Mouse (Mus musculus) embryonic facial prominence, embryonic 15.5 days (tissue): ENCODE measurements at regions not wholly inside any gene's neighbourhood (a gene's known extent, or its start where the extent isn't known, plus 50 kb on each side); places are given as distances from the start of the nearest gene placed in this dataset.
"Not testable (repeated sequence)": the region's sequence is repeated elsewhere in the genome, so short reads cannot be mapped to it uniquely, and the experiment has no call there.

ENCODE experiments used
- ATAC-seq: fragments of 200-750 bp; cut with Nextera tagmentation; 2 replicates; pipeline ENCODE4 v1.8.0; 2017; ENCODE audit warnings: low read depth, moderate TSS enrichment; ENCODE audit not compliant: insufficient number of reproducible peaks, low FRiP score, low TSS enrichment
- H3K27ac ChIP-seq: fragments of 300-500 bp; sonication (generic); replicated peaks from 2 replicates; pipeline ENCODE4 v1.5.1; 2015; ENCODE audit warnings: mild to moderate bottlenecking, inconsistent platforms
- H3K27me3 ChIP-seq: fragments of 300-500 bp; sonication (generic); 2 replicates; pipeline ENCODE4 v1.6.1; 2015; ENCODE audit warnings: inconsistent platforms
- H3K36me3 ChIP-seq: fragments of 300-500 bp; sonication (generic); 2 replicates; pipeline ENCODE4 v1.6.1; 2015; ENCODE audit warnings: mild to moderate bottlenecking, inconsistent platforms
- H3K4me1 ChIP-seq: fragments of 300-500 bp; sonication (generic); 2 replicates; pipeline ENCODE4 v1.6.1; 2015; ENCODE audit warnings: inconsistent platforms
- H3K4me2 ChIP-seq: fragments of 300-500 bp; sonication (generic); replicated peaks from 2 replicates; pipeline ENCODE4 v1.6.1; 2015; ENCODE audit warnings: mild to moderate bottlenecking, inconsistent platforms
- H3K4me3 ChIP-seq: fragments of 300-500 bp; sonication (generic); replicated peaks from 2 replicates; pipeline ENCODE4 v1.5.1; 2015; ENCODE audit warnings: mild to moderate bottlenecking, inconsistent platforms
- H3K9ac ChIP-seq: fragments of 300-500 bp; sonication (generic); 2 replicates; pipeline ENCODE4 v1.6.1; 2015; ENCODE audit warnings: inconsistent platforms
- H3K9me3 ChIP-seq: fragments of 300-500 bp; sonication (generic); replicated peaks from 2 replicates; pipeline ENCODE4 v1.6.1; 2016; ENCODE audit warnings: inconsistent platforms
- WGBS: fragments of 180-500 bp; shearing (Covaris S2); methylation state at CpG from one replicate; pipeline ENCODE4 v1.1.7; 2015; 5-methylcytosine and 5-hydroxymethylcytosine counted together

DNA sequence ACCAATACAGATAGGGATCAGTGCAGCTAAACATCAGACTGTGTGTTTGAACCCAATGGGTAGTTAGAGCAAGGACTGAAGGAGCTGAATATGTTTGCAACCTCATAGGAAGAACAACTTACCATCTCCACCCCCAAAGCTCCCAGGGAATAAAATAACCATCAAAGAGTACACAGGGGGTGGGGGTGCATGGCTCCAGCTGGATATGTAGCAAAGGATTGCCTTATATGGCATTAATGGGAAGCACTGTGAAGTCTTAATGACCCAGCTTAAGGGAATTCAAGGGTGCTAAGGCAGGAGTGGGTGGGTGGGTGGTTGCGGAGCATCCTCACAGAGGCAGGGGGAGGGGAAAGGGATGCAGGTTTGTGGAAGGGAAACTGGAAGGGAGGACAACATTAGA is 404.0 kb upstream of the Gm12887 start:
- no peak for ATAC-seq
- H3K27ac ChIP-seq, result no peak overlapping the region
- no peaks in the 10 kb centered on the region for H3K4me1 ChIP-seq
- no peak overlapping the region for H3K9ac ChIP-seq
- H3K4me2 ChIP-seq, result no peak overlapping the region
- no peaks in the 10 kb centered on the region for H3K27me3 ChIP-seq
- WGBS, result 82% methylated on average over 1 of the region's 1 CpGs
- peaks cover 40% of the 10 kb centered on the region for H3K9me3 ChIP-seq
- no peak overlapping the region for H3K4me3 ChIP-seq
- H3K36me3 ChIP-seq, result no peaks in the 10 kb centered on the region

DNA sequence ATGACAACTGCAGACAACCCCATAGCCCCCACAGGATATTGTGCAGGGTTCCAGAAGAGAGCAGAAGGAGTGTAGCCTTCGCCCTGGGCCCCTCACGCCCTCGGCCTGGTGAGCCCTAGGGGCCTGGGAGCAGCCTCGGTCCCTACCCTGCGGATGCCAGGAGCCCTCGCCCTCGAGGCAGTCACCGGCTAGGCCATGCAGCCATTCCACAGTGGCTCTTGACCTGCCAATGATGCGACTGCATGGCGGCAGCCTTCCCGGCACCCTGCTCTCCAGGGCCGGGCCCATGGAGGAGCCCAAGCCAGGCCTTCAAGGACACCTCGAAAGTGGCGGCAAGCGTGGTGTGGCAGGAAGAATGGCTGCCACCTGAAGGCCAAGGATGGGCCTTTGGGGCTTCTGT is 401.0 kb upstream of the Gm12887 start:
- Histone ChIP-seq H3K9ac (no peak overlapping the region), H3K36me3 (no peaks in the 10 kb centered on the region), H3K4me1 (no peaks in the 10 kb centered on the region), H3K4me3 (no peak overlapping the region), H3K27ac (no peak overlapping the region), H3K4me2 (no peak overlapping the region), H3K27me3 (no peaks in the 10 kb centered on the region), H3K9me3 (peaks cover 57% of the 10 kb centered on the region)
- ATAC-seq, result 0 out of 2 replicates have a peak, but pooled peaks have one; percentile 48
- WGBS, result 89% methylated on average over 15 of the region's 15 CpGs

DNA sequence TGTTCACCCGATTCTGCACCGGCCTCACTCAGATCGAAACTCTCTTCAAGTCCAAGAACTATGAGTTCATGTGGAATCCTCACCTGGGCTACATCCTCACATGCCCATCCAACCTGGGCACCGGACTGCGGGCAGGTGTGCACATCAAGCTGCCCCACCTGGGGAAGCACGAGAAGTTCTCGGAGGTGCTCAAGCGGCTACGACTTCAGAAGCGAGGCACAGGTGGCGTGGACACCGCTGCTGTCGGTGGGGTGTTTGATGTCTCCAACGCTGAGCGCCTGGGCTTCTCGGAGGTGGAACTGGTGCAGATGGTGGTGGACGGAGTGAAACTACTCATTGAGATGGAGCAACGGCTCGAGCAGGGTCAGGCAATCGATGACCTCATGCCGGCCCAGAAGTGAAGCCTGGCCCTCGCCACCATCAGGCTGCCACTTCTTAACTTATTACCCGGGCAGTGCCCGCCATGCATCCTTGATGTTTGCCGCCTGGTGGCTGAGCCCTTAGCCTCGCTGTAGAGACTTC is 387.1 kb upstream of the Gm12887 start:
- H3K9me3 ChIP-seq, result peaks cover 50% of the 10 kb centered on the region
- WGBS, result 91% methylated on average over 26 of the region's 26 CpGs
- H3K27ac ChIP-seq, H3K27me3 ChIP-seq, H3K36me3 ChIP-seq, H3K4me2 ChIP-seq, H3K4me3 ChIP-seq, H3K4me1 ChIP-seq, H3K9ac ChIP-seq: not testable (repeated sequence)
- ATAC-seq, result 0 out of 2 replicates have a peak, but pooled peaks have one; percentile 15

DNA sequence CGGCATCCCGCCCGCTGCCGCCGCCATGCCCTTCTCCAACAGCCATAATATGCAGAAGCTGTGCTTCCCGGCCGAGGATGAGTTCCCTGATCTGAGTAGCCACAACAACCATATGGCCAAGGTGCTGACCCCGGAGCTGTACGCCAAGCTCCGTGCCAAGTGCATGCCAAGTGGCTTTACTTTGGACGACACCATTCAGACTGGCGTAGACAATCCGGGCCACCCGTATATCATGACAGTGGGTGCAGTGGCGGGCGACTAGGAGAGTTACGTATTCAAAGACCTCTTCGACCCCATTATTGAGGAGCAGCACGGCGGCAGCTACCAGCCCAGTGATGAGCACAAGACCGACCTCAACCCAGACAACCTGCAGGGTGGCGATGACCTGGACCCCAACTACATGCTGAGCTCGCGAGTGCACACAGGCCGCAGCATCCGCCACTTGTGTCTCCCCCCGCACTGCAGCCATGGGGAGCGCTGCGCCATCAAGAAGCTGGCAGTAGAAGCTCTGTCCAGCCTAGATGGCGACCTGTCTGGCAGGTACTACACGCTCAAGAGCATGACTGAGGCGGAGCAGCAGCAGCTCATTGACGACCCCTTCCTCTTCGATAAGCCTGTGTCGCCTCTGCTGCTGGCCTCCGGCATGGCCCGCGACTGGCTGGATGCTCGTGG is 386.4 kb upstream of the Gm12887 start:
- H3K4me3 ChIP-seq, result no peak overlapping the region
- no peaks in the 10 kb centered on the region for H3K4me1 ChIP-seq
- peak; percentile 76 for ATAC-seq
- WGBS, result 94% methylated on average over 39 of the region's 39 CpGs
- H3K36me3 ChIP-seq, result no peaks in the 10 kb centered on the region
- no peak overlapping the region for H3K4me2 ChIP-seq
- H3K27ac ChIP-seq, result no peak overlapping the region
- peaks cover 50% of the 10 kb centered on the region for H3K9me3 ChIP-seq
- no peak overlapping the region for H3K9ac ChIP-seq
- no peaks in the 10 kb centered on the region for H3K27me3 ChIP-seq

DNA sequence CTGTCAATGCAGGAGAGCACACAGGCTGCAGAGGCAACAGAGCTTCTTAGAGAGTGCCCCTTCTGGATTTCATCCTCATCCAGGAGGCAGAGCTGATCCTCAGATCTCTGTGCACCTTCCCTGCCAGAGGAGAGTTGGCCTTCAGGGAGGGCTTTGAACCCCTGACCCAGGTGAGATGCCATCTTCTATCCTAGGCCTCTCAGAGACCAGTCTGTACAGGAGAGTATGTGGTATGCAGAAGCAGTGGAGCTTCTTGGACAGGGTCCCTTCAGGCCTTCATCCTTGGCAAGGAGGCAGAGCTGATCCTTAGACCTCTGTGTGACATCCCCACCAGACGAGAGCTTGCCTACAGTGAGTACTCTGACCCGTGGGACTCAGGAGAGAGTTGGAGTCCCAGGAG is 364.8 kb upstream of the Gm12887 start:
- Histone ChIP-seq H3K27me3 (no peaks in the 10 kb centered on the region), H3K36me3 (no peaks in the 10 kb centered on the region), H3K9me3 (peaks cover 21% of the 10 kb centered on the region; the same call in 1 of the 2 replicates), H3K27ac (no peak overlapping the region), H3K4me3 (no peak overlapping the region), H3K4me2 (no peak overlapping the region), H3K4me1 (no peaks in the 10 kb centered on the region), H3K9ac (no peak overlapping the region)
- ATAC-seq, result no peak
- 67% methylated on average over 2 of the region's 2 CpGs for WGBS

DNA sequence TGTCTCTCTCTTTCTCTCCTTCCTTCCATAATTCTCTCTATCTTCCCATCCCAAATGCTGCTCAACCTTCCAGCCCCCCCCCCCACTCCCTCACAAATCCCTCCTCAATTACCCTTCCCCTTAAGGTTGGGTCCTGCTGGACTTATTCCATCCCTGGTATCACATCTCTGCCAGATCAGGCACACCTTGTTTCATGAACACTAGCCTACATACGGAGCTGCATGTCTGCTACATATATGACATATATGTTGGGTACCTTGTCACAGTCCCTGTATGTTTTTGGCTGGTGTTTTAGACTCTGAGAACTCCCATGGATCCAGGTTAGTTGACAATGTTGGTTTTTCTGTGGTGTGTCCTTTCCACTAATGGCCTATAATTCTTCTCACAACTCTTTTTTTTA is 363.5 kb upstream of the Gm12887 start:
- no peak for ATAC-seq
- H3K36me3 ChIP-seq, result no peaks in the 10 kb centered on the region
- H3K9ac ChIP-seq, result no peak overlapping the region
- WGBS, result 74% methylated on average over 1 of the region's 1 CpGs
- peaks cover 21% of the 10 kb centered on the region; the same call in 1 of the 2 replicates for H3K9me3 ChIP-seq
- H3K27ac ChIP-seq, result no peak overlapping the region
- H3K4me2 ChIP-seq, result no peak overlapping the region
- no peak overlapping the region for H3K4me3 ChIP-seq
- no peaks in the 10 kb centered on the region for H3K4me1 ChIP-seq
- no peaks in the 10 kb centered on the region for H3K27me3 ChIP-seq

DNA sequence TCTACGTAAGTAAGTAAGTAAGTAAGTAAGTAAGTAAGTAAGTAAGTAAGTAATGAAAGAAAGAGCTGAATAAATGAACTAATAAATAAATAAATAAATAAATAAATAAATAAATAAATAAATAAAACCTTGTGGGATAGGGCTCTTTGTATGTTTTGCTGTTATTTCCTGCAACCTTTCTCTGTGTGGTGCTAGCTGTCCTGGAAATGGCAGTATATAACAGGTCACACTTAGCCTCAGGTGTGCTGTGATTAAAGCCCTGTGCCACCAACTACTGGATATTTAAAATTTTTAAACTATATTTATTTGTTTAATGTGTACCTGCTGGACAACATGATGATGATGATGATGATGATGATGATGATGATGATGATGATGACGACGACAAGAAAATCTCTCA is 353.9 kb upstream of the Gm12887 start:
- H3K36me3 ChIP-seq, result no peaks in the 10 kb centered on the region
- H3K4me2 ChIP-seq, result no peak overlapping the region
- H3K4me3 ChIP-seq, result no peak overlapping the region
- no peak overlapping the region for H3K27ac ChIP-seq
- H3K9me3 ChIP-seq, result peaks cover 22% of the 10 kb centered on the region; the same call in 1 of the 2 replicates
- 83% methylated on average over 3 of the region's 3 CpGs for WGBS
- no peaks in the 10 kb centered on the region for H3K27me3 ChIP-seq
- H3K9ac ChIP-seq, result no peak overlapping the region
- no peak for ATAC-seq
- H3K4me1 ChIP-seq, result no peaks in the 10 kb centered on the region
